Mouse (Mus musculus): Measurements from ENCODE around the gene Asdurf. TPM values are rescaled to one million over a fixed set of nuclear protein-coding genes. Genes with fewer than 3 reads are reported as not detected.

Gene Asdurf
- polyA plus RNA-seq, 1 experiment from 2014 or later: not detected

- 92% methylated on average over 5 of the region's 5 CpGs for WGBS
- H3K27ac ChIP-seq: no peak overlapping the region
- no peaks in the 10 kb centered on the region for H3K4me1 ChIP-seq
- H3K36me3 ChIP-seq: peaks cover 7% of the 10 kb centered on the region; the same call in 1 of the 2 replicates
- no peak overlapping the region for H3K9ac ChIP-seq
- H3K4me2 ChIP-seq: no peak overlapping the region
- H3K27me3 ChIP-seq: no peaks in the 10 kb centered on the region
- ATAC-seq (ENCODE audit: insufficient number of reproducible peaks, low FRiP score, low TSS enrichment, low read depth): no peak
- no peaks in the 10 kb centered on the region for H3K9me3 ChIP-seq
- H3K4me3 ChIP-seq: no peak overlapping the region
These were observed 27.5 kb downstream of the Asdurf start for GRCm38 (mm10) chr1:53324827-53325494.

- Histone ChIP-seq H3K9me3 (no peaks in the 10 kb centered on the region), H3K4me3 (no peak overlapping the region), H3K27me3 (no peaks in the 10 kb centered on the region), H3K4me1 (no peaks in the 10 kb centered on the region), H3K27ac (no peak overlapping the region), H3K9ac (no peak overlapping the region), H3K36me3 (peaks cover 7% of the 10 kb centered on the region; the same call in 1 of the 2 replicates), H3K4me2 (no peak overlapping the region)
- ATAC-seq (ENCODE audit: insufficient number of reproducible peaks, low FRiP score, low TSS enrichment, low read depth): no peak
- 88% methylated on average over 1 of the region's 1 CpGs for WGBS
These were observed 28.1 kb downstream of the Asdurf start for GRCm38 (mm10) chr1:53324277-53324676.

GRCm38 (mm10) chr1:53323254-53323653 lies 29.2 kb downstream of the Asdurf start:
- H3K4me1 ChIP-seq: no peaks in the 10 kb centered on the region
- H3K9ac ChIP-seq: no peak overlapping the region
- H3K4me2 ChIP-seq: no peak overlapping the region
- 90% methylated on average over 5 of the region's 5 CpGs for WGBS
- peaks cover 8% of the 10 kb centered on the region; the same call in 1 of the 2 replicates for H3K36me3 ChIP-seq
- no peak overlapping the region for H3K4me3 ChIP-seq
- no peak for ATAC-seq (ENCODE audit: insufficient number of reproducible peaks, low FRiP score, low TSS enrichment, low read depth)
- H3K9me3 ChIP-seq: no peaks in the 10 kb centered on the region
- H3K27ac ChIP-seq: no peak overlapping the region
- no peaks in the 10 kb centered on the region for H3K27me3 ChIP-seq

GRCm38 (mm10) chr1:53321662-53322344 lies 30.6 kb downstream of the Asdurf start:
- no peak overlapping the region for H3K9ac ChIP-seq
- no peak overlapping the region for H3K27ac ChIP-seq
- no peak for ATAC-seq (ENCODE audit: insufficient number of reproducible peaks, low FRiP score, low TSS enrichment, low read depth)
- no peak overlapping the region for H3K4me3 ChIP-seq
- WGBS: 95% methylated on average over 4 of the region's 4 CpGs
- no peaks in the 10 kb centered on the region for H3K4me1 ChIP-seq
- H3K4me2 ChIP-seq: no peak overlapping the region
- peaks cover 17% of the 10 kb centered on the region; the same call in 1 of the 2 replicates for H3K36me3 ChIP-seq
- no peaks in the 10 kb centered on the region for H3K9me3 ChIP-seq
- H3K27me3 ChIP-seq: no peaks in the 10 kb centered on the region

GRCm38 (mm10) chr1:53312989-53313967 lies 39.1 kb downstream of the Asdurf start, which contains the start of gene Osgepl1:
TSS of gene Osgepl1 (plus strand) at chr1:53313624.
- peak within 1 kb of the TSS; percentile 50 for H3K4me2 ChIP-seq
- peak; percentile 79 for ATAC-seq (ENCODE audit: insufficient number of reproducible peaks, low FRiP score, low TSS enrichment, low read depth)
- H3K9me3 ChIP-seq: no peaks in the 10 kb centered on the region
- H3K4me3 ChIP-seq: peak within 1 kb of the TSS; percentile 61
- 2% methylated on average over 27 of the region's 27 CpGs for WGBS
- no peaks in the 10 kb centered on the region for H3K4me1 ChIP-seq
- no peaks in the 10 kb centered on the region for H3K27me3 ChIP-seq
- peak within 1 kb of the TSS; percentile 56 for H3K9ac ChIP-seq
- H3K27ac ChIP-seq: peak within 1 kb of the TSS; percentile 91
- H3K36me3 ChIP-seq: peaks cover 9% of the 10 kb centered on the region; the same call in 1 of the 2 replicates

GRCm38 (mm10) chr1:53300506-53300905 lies 51.9 kb downstream of the Asdurf start:
- Histone ChIP-seq H3K9me3 (no peaks in the 10 kb centered on the region), H3K27ac (no peak overlapping the region), H3K4me2 (no peak overlapping the region), H3K4me1 (0 out of 2 replicates have a peak, but pooled peaks cover 5% of the 10 kb centered on the region), H3K27me3 (no peaks in the 10 kb centered on the region), H3K4me3 (no peak overlapping the region), H3K9ac (no peak overlapping the region), H3K36me3 (peaks cover 2% of the 10 kb centered on the region; the same call in 1 of the 2 replicates)
- 78% methylated on average over 4 of the region's 4 CpGs for WGBS
- ATAC-seq (ENCODE audit: insufficient number of reproducible peaks, low FRiP score, low TSS enrichment, low read depth): no peak

Other genes with a start within 250 kb of the Asdurf start
- gene 1700019A02Rik, start 165.0 kb downstream of the Asdurf start, polyA plus RNA-seq (2015; fragmentation: Nextera tagmentation; extraction: Ambion mirVana): not detected in 2 replicates
- 13.9 and 16.5 TPM in 2 replicates for gene Pms1, start 55.6 kb downstream of the Asdurf start, polyA plus RNA-seq (2015; fragmentation: Nextera tagmentation; extraction: Ambion mirVana)
- 34.3 and 34.9 TPM in 2 replicates for gene Ormdl1, start 55.5 kb downstream of the Asdurf start, polyA plus RNA-seq (2015; fragmentation: Nextera tagmentation; extraction: Ambion mirVana)
- gene Gm28778, start 55.5 kb downstream of the Asdurf start, polyA plus RNA-seq (2015; fragmentation: Nextera tagmentation; extraction: Ambion mirVana): not detected in 2 replicates
- 15.3 and 17.8 TPM in 2 replicates for gene Osgepl1, start 39.0 kb downstream of the Asdurf start, polyA plus RNA-seq (2015; fragmentation: Nextera tagmentation; extraction: Ambion mirVana)
- gene Gm28551, start within 50 bp of the Asdurf start, polyA plus RNA-seq (2015; fragmentation: Nextera tagmentation; extraction: Ambion mirVana): 0.61 and 0.73 TPM in 2 replicates
- 65.3 and 68.2 TPM in 2 replicates for gene Asnsd1, start 133 bp upstream of the Asdurf start, polyA plus RNA-seq (2015; fragmentation: Nextera tagmentation; extraction: Ambion mirVana)